Mouse (Mus musculus) neural tube, embryonic 12.5 days (tissue): Measurements from ENCODE around the gene Rusc1. TPM values are rescaled to one million over a fixed set of nuclear protein-coding genes. Genes with fewer than 3 reads are reported as not detected.

ENCODE experiments used
- ATAC-seq: fragments of 200-750 bp; cut with Nextera tagmentation; 2 replicates; pipeline ENCODE4 v1.8.0; 2017; ENCODE audit warnings: low read depth, mild to moderate bottlenecking, moderate TSS enrichment, moderate library complexity; ENCODE audit not compliant: low FRiP score
- H3K27ac ChIP-seq: fragments of 300-500 bp; sonication (generic); 2 replicates; pipeline ENCODE4 v1.5.1; 2016
- H3K27me3 ChIP-seq: fragments of 300-500 bp; sonication (generic); replicated peaks from 2 replicates; pipeline ENCODE4 v1.6.1; 2016; ENCODE audit warnings: mild to moderate bottlenecking
- H3K36me3 ChIP-seq: fragments of 300-500 bp; sonication (generic); 2 replicates; pipeline ENCODE4 v1.6.1; 2016; ENCODE audit warnings: mild to moderate bottlenecking
- H3K4me1 ChIP-seq: fragments of 300-500 bp; sonication (generic); 2 replicates; pipeline ENCODE4 v1.6.1; 2016
- H3K4me2 ChIP-seq: fragments of 300-500 bp; sonication (generic); replicated peaks from 2 replicates; pipeline ENCODE4 v1.6.1; 2016; ENCODE audit warnings: mild to moderate bottlenecking
- H3K4me3 ChIP-seq: fragments of 300-500 bp; sonication (generic); 2 replicates; pipeline ENCODE4 v1.5.1; 2016
- H3K9ac ChIP-seq: fragments of 300-500 bp; sonication (generic); 2 replicates; pipeline ENCODE4 v1.6.1; 2016; ENCODE audit warnings: mild to moderate bottlenecking
- H3K9me3 ChIP-seq: fragments of 300-500 bp; sonication (generic); 2 replicates; pipeline ENCODE4 v1.6.1; 2016; ENCODE audit warnings: mild to moderate bottlenecking
- WGBS: fragments of 180-500 bp; shearing (Covaris S2); methylation state at CpG from one replicate; pipeline ENCODE4 v1.1.7; 2016; 5-methylcytosine and 5-hydroxymethylcytosine counted together
- polyA plus RNA-seq: library from polyadenylated mRNA; unstranded; fragments of >200 nt; fragmentation: Nextera tagmentation; extraction: Ambion mirVana; gene quantifications from 2 replicates; pipeline ENCODE4 v1.2.1, GENCODE M21; 2016

The Rusc1 gene
- 70.2 and 78.8 TPM in 2 replicates for polyA plus RNA-seq

DNA sequence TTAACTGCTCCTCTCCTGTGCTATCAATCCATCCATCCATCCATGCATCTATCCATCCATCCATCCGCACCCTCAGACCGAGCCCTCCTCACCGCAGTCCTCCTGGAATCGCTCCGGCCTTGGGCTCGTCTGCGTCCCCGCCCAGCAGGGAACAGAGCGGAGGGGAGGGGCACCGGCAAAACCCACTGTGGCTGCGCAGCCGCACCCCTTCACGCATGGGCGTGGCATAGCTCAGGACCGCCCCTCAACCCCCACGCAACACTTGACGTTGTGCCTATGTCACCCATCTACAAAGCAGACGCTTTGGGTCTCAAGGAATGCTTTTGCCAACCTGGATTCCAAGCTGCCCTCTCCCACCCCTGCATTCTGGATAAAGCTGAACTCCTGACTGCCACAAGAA is at the start of gene Rusc1:
Gene Rusc1 (minus strand): TSS at position 137 of the 400 bp plus-strand sequence.
- Histone ChIP-seq H3K27ac (no peak within 1 kb of the TSS; the same call in 1 of the 2 replicates), H3K27me3 (peaks cover 10% of the 10 kb centered on the region), H3K4me2 (peak within 1 kb of the TSS; percentile 97), H3K9me3 (no peaks in the 10 kb centered on the region), H3K4me1 (peaks cover 42% of the 10 kb centered on the region), H3K4me3 (peak within 1 kb of the TSS; percentile 65), H3K36me3 (peaks cover 46% of the 10 kb centered on the region), H3K9ac (peak within 1 kb of the TSS; percentile 78)
- ATAC-seq, result peak; percentile 77
- WGBS, result under 1% methylated on average over 18 of the region's 18 CpGs

DNA sequence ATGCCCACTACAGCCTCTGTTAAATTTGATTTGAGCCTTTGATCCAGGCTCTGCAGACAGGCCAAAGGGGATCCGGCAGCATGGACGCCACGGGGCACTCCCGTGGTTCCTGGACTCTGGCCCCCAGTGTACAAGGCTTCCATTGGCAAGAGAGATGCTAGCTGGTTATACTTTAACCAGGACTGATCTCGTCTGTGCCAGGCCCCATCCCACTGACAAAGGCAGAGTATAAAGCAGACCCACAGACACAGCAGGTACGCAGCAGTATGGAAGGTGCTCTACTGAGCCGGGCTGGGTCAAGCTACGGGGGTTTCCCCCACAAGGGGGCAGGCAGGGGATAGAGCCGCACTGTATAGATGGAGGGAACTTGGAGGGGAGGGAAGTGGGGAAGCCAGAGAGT is 43.3 kb upstream of the Rusc1 start:
- WGBS, result 20% methylated on average over 9 of the region's 9 CpGs
- Histone ChIP-seq H3K4me3 (no peak overlapping the region), H3K27ac (no peak overlapping the region)

DNA sequence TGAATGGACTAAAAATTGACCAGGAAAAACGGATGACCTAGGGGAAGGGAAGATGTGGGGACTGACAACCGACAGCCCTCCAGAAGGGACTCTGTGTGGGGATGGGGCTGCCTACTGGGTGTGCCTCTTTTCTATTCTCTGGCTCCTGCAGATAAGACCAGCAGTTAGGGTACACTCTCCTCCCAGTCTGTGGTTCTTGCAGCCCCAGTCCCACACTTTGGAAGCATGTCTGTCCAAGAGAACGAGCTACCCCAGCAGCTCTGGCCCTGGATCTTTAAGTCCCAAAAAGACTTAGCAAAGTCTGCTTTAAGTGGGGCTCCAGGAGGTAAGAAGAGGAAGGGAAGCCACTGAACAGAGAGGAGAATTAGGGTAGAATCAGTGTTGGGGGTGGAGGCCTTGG is 42.8 kb upstream of the Rusc1 start, which contains the start of gene Pklr:
Gene Pklr (plus strand): TSS at position 185 of the 400 bp plus-strand sequence.
- Histone ChIP-seq H3K9me3 (no peaks in the 10 kb centered on the region), H3K4me1 (peaks cover 7% of the 10 kb centered on the region), H3K9ac (no peak within 1 kb of the TSS), H3K4me2 (no peak within 1 kb of the TSS), H3K27ac (no peak within 1 kb of the TSS), H3K27me3 (no peaks in the 10 kb centered on the region; the same call in none of the 2 replicates), H3K36me3 (no peaks in the 10 kb centered on the region), H3K4me3 (no peak within 1 kb of the TSS)
- no peak for ATAC-seq
- 57% methylated on average over 3 of the region's 3 CpGs for WGBS

More for the DNA sequence above, 43.3 kb upstream of the Rusc1 start:
- Histone ChIP-seq H3K4me2 (no peak overlapping the region), H3K36me3 (no peaks in the 10 kb centered on the region), H3K27me3 (no peaks in the 10 kb centered on the region; the same call in none of the 2 replicates), H3K9me3 (no peaks in the 10 kb centered on the region), H3K9ac (no peak overlapping the region), H3K4me1 (peaks cover 7% of the 10 kb centered on the region)
- no peak for ATAC-seq

DNA sequence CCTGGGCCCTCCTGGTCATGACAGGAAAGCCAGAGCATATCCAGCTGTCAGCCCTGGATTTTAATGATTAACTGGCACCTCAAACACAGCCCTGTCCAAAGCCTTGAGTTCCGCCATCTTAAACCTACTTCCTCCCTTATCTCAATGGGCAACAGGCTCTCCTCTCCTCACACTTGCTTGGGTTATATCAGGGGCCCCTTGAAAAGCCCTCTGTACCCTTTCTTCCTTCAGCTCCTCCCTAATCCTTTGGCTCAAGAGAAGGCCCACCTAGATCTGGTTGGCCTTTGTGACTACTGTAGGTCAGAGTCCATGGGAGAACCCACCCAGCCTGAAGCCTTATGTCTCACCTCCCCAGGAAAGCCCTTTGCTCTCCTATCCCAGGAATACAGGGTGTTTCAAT is 40.6 kb upstream of the Rusc1 start:
- Histone ChIP-seq H3K4me2 (no peak overlapping the region), H3K4me1 (peaks cover 7% of the 10 kb centered on the region), H3K9ac (no peak overlapping the region), H3K27ac (no peak overlapping the region), H3K9me3 (no peaks in the 10 kb centered on the region), H3K27me3 (no peaks in the 10 kb centered on the region; the same call in none of the 2 replicates), H3K4me3 (no peak overlapping the region), H3K36me3 (no peaks in the 10 kb centered on the region)
- no peak for ATAC-seq
- 93% methylated on average over 1 of the region's 1 CpGs for WGBS

DNA sequence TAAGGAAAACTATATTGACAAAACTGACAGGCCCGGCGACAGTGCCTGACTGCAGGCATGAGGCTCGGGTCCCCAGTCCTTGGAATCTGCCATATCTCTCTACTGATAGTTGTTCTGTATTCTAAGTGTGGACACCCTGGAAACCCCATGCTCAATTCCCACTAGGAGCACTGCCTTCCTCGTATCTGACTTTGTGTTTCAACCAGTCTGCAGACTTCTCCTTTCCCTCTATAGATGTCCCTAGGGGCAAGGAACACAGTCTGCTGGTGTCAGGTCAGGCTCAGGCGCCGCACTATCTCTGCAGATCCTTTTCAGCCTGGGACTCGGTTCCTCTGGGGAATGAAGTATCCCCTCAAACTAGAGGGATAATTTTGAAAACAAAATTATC is 39.9 kb upstream of the Rusc1 start:
- peaks cover 7% of the 10 kb centered on the region for H3K4me1 ChIP-seq
- H3K4me2 ChIP-seq, result 0 out of 2 replicates have a peak overlapping the region, but pooled peaks have one; percentile 62
- no peak overlapping the region for H3K4me3 ChIP-seq
- 81% methylated on average over 7 of the region's 7 CpGs for WGBS
- no peaks in the 10 kb centered on the region for H3K36me3 ChIP-seq
- no peaks in the 10 kb centered on the region; the same call in none of the 2 replicates for H3K27me3 ChIP-seq
- H3K9me3 ChIP-seq, result no peaks in the 10 kb centered on the region
- ATAC-seq, result no peak
- no peak overlapping the region for H3K27ac ChIP-seq
- no peak overlapping the region for H3K9ac ChIP-seq

DNA sequence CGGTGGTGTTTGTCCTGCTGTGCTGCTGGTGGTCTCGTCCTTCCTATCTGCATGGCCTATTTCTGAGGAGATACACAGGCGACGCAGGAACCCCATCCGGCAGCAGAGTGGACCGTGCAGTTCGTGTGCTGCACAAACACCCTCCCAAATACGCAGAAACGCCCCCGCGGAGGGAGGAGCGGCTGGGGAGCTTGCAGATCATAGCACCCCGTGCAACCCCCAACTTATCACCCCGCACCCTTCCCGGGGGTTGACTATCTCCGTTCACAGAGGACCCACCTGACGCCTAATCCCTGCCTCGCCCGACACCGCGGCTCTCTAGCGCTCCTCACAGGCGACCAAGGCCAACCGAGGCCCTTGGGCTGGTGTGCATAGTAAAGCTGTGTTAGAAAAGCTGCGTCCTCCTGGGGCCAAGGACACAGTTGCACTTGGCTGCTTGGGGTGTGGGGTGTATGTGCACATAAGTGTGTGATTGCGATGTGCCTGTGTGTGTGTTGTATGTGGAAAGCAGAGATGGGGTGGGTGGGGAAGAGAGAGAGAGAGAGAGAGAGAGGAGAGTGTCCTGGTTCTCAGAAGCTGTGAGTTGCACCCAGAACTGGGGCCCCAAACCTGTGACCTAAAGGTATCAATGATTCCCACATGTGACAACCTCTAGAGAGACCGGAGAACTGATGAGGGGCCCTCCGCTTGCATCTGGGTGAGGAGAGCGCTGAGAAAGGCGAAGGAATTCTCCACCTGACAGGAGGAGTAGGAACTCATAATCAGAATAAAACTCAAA is 39.4 kb upstream of the Rusc1 start:
- H3K4me3 ChIP-seq, result peak overlapping the region; percentile 28
- WGBS, result 17% methylated on average over 30 of the region's 30 CpGs
- no peaks in the 10 kb centered on the region for H3K9me3 ChIP-seq
- H3K9ac ChIP-seq, result peak overlapping the region; percentile 29; the same call in 1 of the 2 replicates
- no peaks in the 10 kb centered on the region; the same call in none of the 2 replicates for H3K27me3 ChIP-seq
- peaks cover 7% of the 10 kb centered on the region for H3K4me1 ChIP-seq
- peak overlapping the region; percentile 62 for H3K4me2 ChIP-seq
- H3K36me3 ChIP-seq, result no peaks in the 10 kb centered on the region
- 0 out of 2 replicates have a peak, but pooled peaks have one; percentile 29 for ATAC-seq
- no peak overlapping the region for H3K27ac ChIP-seq

DNA sequence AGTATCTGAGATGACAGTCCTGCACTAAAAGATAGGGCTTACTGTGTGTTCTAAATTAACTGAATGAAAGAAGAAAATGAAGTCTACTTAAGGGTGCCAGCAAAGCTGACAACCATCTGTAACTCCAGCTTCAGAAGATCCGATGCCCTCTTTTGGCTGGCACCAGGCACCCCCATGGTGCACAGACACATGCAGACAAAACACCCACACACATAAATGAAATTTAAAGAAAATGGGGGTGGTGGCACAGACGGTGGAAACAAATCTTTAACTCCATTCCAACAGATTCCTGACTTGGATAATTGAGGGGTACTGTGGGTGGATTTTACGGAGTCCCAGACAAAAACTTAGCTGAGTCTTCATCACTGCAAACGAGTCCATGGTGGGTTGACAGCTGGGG is 38.7 kb upstream of the Rusc1 start:
- Histone ChIP-seq H3K27me3 (no peaks in the 10 kb centered on the region; the same call in none of the 2 replicates), H3K4me2 (peak overlapping the region; percentile 62), H3K4me3 (peak overlapping the region; percentile 28; the same call in 1 of the 2 replicates), H3K4me1 (peaks cover 7% of the 10 kb centered on the region), H3K9ac (no peak overlapping the region), H3K27ac (no peak overlapping the region), H3K9me3 (no peaks in the 10 kb centered on the region), H3K36me3 (no peaks in the 10 kb centered on the region)
- 43% methylated on average over 4 of the region's 4 CpGs for WGBS
- ATAC-seq, result no peak

DNA sequence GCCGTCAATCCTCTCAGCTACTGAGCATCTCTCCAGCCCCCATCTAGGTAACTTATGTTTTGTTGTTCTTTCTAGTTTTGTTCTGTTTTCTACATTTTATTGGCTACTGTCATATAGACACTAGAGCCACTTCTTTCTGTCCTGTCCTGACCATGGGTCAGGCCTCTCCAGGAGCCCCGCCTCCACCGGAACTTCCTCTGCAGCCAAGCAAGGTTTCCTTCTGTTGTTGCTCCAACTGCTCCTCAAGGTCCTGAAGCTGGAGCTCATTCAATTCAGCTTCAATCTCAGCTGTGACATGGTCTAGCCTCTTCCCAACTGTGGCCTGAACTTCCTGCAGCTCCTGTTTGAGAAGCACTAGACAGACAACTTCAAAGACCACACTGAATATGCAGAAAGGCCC is 36.8 kb upstream of the Rusc1 start:
- Histone ChIP-seq H3K27ac (no peak overlapping the region), H3K4me1 (peaks cover 7% of the 10 kb centered on the region), H3K36me3 (no peaks in the 10 kb centered on the region), H3K4me3 (no peak overlapping the region), H3K9ac (no peak overlapping the region), H3K9me3 (no peaks in the 10 kb centered on the region), H3K27me3 (no peaks in the 10 kb centered on the region; the same call in none of the 2 replicates), H3K4me2 (no peak overlapping the region)
- WGBS, result 98% methylated on average over 3 of the region's 3 CpGs
- no peak for ATAC-seq

DNA sequence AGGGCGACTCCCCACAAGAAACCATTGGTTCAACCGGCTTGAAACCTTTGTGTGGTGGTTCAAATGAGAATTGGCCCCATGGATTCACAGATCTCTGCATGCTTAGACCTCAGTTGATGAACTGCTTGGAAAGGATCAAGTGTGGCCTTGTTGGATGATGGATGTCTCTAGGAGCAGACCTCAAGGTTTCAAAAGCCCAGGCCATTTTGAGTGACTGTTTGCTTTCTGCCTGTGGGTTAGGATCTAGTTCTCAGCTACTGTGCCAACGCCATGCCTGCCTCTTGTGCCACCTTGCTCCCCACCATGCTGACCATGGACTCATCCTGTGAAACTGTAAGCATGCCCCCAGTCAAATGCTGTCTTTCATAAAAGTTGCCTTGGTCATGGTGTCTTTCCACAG is 32.9 kb upstream of the Rusc1 start:
- no peak overlapping the region for H3K27ac ChIP-seq
- no peaks in the 10 kb centered on the region for H3K9me3 ChIP-seq
- H3K4me2 ChIP-seq, result no peak overlapping the region
- H3K27me3 ChIP-seq, result no peaks in the 10 kb centered on the region
- no peak overlapping the region for H3K4me3 ChIP-seq
- WGBS, result 92% methylated on average over 3 of the region's 3 CpGs
- ATAC-seq, result no peak
- no peak overlapping the region for H3K9ac ChIP-seq
- no peaks in the 10 kb centered on the region for H3K36me3 ChIP-seq
- no peaks in the 10 kb centered on the region for H3K4me1 ChIP-seq

DNA sequence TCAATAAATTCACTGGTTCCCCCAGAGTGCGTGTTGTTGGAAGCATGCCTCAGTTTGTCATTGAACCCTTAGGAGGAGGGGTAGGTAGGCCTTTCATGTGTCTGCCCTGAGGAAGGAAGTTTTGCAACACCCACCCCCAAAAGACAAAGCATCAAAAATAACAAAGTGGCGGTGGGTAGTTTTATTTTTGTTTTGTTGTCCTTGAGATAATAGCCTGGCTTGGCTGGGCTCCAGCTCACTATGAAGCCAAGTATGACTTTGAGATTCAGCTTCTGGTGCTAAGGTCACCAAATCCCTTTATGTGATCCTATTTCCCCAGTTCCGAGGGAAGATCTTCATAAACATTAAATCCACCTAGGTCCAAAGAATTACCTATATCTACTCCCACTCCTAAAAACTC is 31.1 kb upstream of the Rusc1 start:
- Histone ChIP-seq H3K9me3 (no peaks in the 10 kb centered on the region), H3K36me3 (no peaks in the 10 kb centered on the region), H3K27me3 (no peaks in the 10 kb centered on the region), H3K4me1 (no peaks in the 10 kb centered on the region), H3K4me2 (no peak overlapping the region), H3K4me3 (no peak overlapping the region), H3K27ac (no peak overlapping the region), H3K9ac (no peak overlapping the region)
- no peak for ATAC-seq
- WGBS, result 89% methylated on average over 3 of the region's 3 CpGs

DNA sequence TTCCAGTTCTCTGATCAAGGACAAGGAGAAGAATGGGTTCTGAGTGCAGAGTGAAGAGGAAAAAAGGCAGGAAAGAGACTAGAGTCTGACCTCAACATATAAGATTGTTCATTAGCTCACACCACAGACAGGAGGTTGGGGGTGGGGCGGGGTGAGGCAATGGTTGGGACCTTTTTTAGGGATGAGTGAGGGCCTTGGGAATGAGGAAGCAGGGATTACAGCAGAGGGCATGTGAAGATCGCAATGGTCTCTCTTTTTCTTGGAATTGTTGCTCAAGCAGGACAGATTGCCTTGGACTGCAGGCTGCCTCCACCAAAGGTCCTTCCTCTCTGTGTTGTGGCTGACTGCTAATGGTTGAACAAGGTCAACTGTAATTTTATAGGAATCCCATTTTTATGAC is 30.2 kb upstream of the Rusc1 start:
- no peaks in the 10 kb centered on the region for H3K36me3 ChIP-seq
- no peak overlapping the region for H3K27ac ChIP-seq
- H3K9ac ChIP-seq, result no peak overlapping the region
- H3K9me3 ChIP-seq, result no peaks in the 10 kb centered on the region
- H3K27me3 ChIP-seq, result no peaks in the 10 kb centered on the region
- H3K4me2 ChIP-seq, result no peak overlapping the region
- ATAC-seq, result no peak
- no peaks in the 10 kb centered on the region for H3K4me1 ChIP-seq
- WGBS, result 78% methylated on average over 2 of the region's 2 CpGs
- H3K4me3 ChIP-seq, result no peak overlapping the region

DNA sequence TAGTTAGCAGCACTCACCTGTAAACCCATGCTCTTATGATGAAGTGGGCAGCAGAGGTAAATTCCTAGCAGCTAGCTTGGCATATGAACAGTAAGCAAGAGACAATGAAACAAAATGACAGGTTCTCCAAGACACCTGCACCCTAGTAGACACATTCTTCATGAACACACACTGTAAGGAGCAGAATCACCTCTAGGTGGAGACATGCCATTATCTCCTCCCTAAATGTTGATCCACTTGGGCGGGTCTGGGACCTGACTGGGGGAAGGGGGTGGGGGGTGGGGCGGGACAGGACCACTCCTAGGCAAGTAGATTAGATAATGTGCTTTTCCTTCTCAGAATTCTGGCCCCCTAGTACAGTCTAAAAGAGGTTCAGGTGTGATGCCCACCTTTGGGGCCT is 22.4 kb upstream of the Rusc1 start:
- Histone ChIP-seq H3K27ac (no peak overlapping the region), H3K4me2 (no peak overlapping the region), H3K27me3 (no peaks in the 10 kb centered on the region), H3K4me1 (no peaks in the 10 kb centered on the region), H3K36me3 (no peaks in the 10 kb centered on the region), H3K9me3 (no peaks in the 10 kb centered on the region), H3K9ac (no peak overlapping the region), H3K4me3 (no peak overlapping the region)
- ATAC-seq, result no peak
- 3% methylated on average over 2 of the region's 2 CpGs for WGBS
